Mouse (Mus musculus): ENCODE measurements at regions not wholly inside any gene's neighbourhood (a gene's known extent, or its start where the extent isn't known, plus 50 kb on each side); places are given as distances from the start of the nearest gene placed in this dataset.

GRCm38 (mm10) chr12:7445238-7445637, 532.2 kb upstream of the Apob start:
- TF ChIP-seq POLR2A (IDR thresholded peaks at IDR 0.05; ENCODE audit: insufficient read depth, low read depth, low read length), result no peak
- no peak for TF ChIP-seq CTCF (IDR thresholded peaks at IDR 0.05; ENCODE audit: insufficient read depth, low read depth, low read length)
